Mouse (Mus musculus): ENCODE measurements around the gene Il13ra2.
"Not testable (repeated sequence)": the region's sequence is repeated elsewhere in the genome, so short reads cannot be mapped to it uniquely, and the experiment has no call there.

Gene Il13ra2

GRCm38 (mm10) chrX:147429129-147429528, at the start of gene Il13ra2:
Il13ra2 (minus strand) TSS chrX:147429192.
- no peak for DNase-seq

- DNase-seq: not testable (repeated sequence)
These were observed 24.6 kb upstream of the Il13ra2 start, which contains the start of gene Vmn1r239-ps for GRCm38 (mm10) chrX:147453610-147454009. Vmn1r239-ps (minus strand) TSS chrX:147453710.

- no peak for DNase-seq
These were observed 14.4 kb upstream of the Il13ra2 start for GRCm38 (mm10) chrX:147443386-147443785.

- no peak for DNase-seq
These were observed 6.4 kb upstream of the Il13ra2 start for GRCm38 (mm10) chrX:147435400-147435799.

- no peak for DNase-seq
These were observed 761 bp upstream of the Il13ra2 start for GRCm38 (mm10) chrX:147429753-147430152.

- DNase-seq: no peak
These were observed 35.5 kb downstream of the Il13ra2 start for GRCm38 (mm10) chrX:147393446-147393845.

- DNase-seq: no peak
These were observed 79.8 kb downstream of the Il13ra2 start for GRCm38 (mm10) chrX:147349167-147349566.

All from B cell, adult 2 months (primary cell).